Mouse (Mus musculus) right cerebral cortex, postnatal 14 days (tissue): ENCODE results near the gene Ppard.

Experiments used
- DNase-seq: peaks from one replicate; pipeline ENCODE4 v3.0.0; 2022

The Ppard gene

DNA sequence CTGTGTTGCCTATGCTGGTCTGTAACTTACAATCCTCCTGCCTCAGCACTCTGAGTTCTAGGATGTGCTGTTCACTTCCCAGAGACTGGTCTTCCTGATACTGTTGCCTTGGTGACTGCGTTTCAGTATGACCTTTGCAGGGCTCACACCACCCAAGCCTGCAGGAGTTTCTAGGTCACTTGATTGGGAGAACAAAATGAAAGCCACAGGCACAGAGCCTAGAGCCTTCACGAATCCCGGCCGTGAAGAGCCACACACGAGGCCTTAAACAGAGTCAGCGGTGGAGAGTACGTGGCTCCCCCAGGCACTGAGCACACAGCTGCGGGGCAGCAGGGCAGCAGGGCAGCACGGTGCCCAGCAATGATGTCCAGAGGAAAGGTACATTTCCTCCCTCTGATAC is 25.8 kb downstream of the Ppard start:
- DNase-seq = no peak

GRCm38 (mm10) chr17:28259890-28260542 is 27.5 kb downstream of the Ppard start:
- DNase-seq = no peak

- no peak for DNase-seq
Measured at GRCm38 (mm10) chr17:28260543-28260909, 28.0 kb downstream of the Ppard start.

DNA sequence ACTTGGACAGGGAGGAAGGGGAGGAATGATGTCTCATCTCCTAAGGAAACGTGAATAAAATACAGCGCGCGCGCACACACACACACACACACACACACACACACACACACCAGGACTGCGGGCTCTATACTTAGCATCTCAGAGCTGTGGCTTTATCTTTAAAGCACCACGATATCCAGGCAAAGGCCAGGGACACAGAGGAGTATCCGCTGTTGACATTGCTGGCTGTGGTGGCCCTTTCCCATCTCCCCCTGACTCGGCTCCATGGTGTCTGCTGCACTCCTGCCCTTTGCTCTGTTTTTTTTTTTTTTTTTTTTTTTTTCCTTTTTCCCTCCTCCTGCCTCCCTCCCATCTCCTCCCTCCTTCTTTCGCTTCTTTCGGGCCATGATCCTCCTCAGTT is 29.3 kb downstream of the Ppard start:
- no peak for DNase-seq

DNA sequence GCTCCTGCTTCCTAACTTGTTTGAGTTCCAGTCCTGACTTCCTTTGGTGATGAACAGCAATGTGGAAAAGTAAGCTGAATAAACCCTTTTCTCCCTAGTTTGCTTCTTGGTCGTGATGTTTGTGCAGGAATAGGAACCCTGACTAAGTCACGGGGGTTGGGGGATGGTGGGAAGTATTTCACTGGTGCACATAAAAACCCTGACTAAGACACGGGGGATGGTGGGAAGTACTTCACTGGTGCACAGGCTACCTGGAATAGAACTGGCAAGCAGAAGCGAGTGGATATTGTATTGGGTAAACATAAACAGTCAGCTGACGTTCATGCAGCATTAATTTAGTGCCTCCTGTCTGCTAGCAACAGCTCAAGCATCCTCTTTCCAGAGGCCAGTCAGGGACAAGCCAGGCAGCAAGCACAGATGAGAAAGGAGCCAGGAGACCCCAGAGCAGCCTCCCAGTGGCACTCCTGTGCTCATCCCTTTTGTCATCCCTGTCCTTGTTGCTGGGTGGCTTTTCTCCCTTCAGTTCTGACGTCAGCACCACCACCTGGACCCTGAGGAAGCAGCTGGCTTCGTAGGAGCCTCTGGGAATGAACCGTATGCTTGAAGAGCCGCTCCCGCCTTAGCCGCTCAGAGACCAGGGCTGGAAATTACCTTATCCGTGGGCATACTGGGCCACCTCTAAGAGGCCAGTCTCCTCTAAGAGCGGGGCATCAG is 30.8 kb downstream of the Ppard start:
- DNase-seq = peak; percentile 31

- no peak for DNase-seq
Measured at GRCm38 (mm10) chr17:28267251-28267650, 34.8 kb downstream of the Ppard start.

DNA sequence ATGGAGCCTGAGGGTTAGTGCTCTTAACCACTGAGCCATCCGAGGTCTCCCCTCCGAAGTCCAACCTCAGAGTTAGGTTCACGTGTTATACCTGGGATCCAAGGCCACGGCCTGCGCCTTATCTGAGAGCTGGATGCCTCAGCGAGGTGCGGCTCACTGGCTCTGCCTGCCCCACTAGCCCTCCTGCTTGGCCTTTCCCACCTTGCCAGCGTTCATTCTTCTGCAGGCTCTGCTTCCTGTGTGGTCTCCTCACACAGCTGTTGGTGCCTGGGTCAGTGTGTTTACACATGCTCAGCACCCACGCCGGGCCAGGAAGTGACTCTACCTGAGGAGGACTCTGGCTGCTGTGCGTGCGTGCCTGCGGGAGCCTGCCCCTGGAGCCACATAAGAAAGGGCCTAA is 37.7 kb downstream of the Ppard start:
- no peak for DNase-seq

DNA sequence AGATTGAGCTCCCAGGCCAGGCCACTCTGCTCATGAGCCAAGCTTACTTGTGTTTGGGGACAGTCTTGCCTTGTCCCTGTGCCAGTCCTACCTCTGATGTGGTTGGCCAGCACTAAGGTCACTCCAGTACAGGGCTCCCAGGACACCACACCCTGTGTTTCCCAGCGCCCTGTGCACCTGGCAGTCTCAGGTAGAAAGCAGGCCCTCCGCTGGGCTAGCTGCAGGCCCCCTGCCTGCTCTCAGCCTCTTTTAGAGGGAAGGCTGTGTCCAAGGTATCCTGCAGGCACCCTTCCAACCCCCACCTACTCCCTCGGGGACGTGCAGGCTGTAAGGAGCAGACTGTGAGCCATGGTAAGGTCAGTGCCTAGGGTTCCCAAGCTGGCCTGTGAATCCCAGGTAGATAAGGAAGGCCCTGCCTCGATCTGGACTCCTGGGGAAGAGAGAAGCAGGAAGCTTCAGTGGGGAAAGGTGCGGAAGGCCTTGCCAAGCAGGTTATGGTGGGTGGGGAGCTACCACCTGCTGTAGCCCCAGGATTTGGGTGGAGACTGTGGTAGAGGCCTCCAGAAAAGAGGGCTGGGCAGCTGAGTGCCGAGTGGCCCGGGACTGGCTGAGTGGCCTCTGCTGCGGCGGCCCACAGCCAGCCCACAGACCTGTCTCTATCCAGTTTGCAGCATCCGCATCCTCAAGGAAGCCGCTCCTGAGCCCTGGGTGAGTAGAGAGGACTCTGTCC is 39.2 kb downstream of the Ppard start:
- no peak for DNase-seq

DNA sequence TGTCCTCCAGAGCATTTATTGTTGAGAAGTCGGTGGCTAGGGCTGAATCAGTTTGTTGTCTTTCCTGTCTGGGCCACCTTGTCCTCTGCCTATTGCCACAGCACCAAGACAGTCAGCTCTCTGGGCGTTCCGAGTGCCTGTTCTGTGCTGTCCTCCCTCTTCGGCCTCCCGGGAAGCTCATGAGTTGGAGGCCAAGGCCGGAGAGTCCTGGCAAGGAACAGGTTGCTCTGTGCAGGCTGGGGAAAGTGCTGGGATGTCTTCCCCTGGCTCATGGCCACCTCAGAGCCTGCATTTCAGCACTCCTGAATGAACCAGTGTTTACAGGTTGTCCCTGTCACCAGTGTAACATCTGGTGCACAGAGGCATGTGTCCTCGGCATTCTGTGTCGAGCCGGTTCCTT is 39.8 kb downstream of the Ppard start:
- DNase-seq = no peak

- no peak for DNase-seq
Measured at GRCm38 (mm10) chr17:28272837-28273236, 40.3 kb downstream of the Ppard start.

GRCm38 (mm10) chr17:28274739-28275138 is 42.2 kb downstream of the Ppard start:
- no peak for DNase-seq

- DNase-seq = no peak
Measured at GRCm38 (mm10) chr17:28277226-28277625, 44.7 kb downstream of the Ppard start.

- DNase-seq = no peak
Measured at GRCm38 (mm10) chr17:28277721-28278120, 45.2 kb downstream of the Ppard start.

DNA sequence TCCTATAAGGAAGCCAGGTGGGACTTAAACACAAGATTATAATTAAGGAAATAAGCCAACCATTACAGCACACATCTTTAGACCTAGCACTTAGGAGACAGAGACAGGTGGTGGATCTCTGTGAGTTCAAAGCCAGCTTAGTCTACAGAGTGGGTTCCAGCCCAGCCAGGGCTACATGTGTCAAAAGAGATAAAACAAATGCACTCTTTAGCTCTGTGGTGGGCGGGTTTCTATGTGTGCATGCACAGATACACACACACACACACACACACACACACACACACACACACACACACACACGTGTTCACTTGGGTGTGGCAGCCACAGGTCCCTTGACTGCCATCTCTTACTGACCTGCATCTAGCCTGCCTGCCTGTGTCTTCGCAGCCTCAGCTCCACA is 45.7 kb downstream of the Ppard start:
- DNase-seq = no peak

DNA sequence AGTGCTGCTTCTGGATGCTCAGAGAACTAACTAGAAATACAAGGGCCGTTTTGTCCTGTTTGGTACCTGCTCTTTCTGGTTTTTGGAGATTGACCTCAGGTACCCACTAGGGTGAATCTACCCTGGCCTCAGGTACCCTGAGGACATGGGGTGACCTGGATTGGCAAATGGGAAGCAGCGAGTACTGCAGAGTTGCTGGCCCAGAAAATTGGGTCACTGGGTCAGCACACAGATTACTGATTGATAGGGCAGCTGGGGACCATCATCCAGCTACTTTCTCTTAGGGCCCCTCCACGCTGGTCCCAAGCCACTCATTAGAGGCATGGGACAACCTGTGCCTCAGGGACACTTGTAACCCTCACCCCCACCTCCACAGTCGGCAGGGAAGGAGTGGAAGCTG is 46.7 kb downstream of the Ppard start:
- no peak for DNase-seq

DNA sequence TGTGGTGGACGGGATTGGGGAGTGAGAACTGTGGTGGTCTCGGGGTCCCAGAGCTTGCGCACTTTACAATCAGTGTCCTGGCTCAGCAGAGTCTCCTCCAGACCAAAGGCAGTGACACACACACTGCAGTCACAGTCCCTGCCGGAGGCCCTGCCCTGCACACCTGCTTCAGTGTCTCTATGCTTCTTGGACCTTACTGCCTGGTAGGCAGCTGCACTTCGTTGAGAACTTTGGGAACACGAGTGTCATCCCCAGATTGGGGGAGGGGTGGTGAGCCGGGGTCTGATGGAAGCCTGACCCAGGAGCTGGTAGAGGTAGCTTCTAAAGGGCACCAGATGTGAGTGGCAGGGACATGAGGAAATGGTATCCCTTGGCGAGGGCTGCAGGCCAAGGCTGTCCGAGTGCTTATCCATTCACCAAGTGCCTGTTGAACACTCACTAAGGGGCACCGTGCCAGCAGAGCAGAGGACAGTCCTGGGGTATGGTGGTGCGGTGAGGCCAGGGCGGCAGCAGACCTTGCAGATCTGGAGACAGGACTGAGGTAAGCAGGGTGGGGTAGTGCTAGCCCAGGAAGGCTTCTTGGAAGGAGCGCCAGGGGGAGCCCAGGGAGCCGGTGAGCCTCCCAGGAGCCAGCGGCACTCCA is 47.4 kb downstream of the Ppard start:
- no peak for DNase-seq

DNA sequence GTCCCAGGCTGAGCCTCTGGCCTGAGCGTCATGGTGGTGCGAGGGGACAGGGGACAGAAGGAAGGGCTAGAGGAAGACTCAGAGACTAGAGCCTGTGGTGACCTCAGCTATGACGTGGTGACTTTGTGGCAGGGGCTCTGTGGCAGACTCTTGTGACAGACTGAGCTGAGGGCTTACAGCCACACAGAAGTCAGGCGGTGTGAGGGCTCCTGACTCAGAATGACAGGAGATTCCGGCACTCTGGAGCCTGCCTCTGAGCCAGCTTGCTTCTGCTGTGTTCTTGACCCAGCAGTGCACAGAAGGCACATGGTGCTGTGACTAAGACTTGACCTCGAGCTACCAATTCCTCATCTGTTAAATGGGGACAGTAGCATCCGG is 47.9 kb downstream of the Ppard start:
- no peak for DNase-seq

DNA sequence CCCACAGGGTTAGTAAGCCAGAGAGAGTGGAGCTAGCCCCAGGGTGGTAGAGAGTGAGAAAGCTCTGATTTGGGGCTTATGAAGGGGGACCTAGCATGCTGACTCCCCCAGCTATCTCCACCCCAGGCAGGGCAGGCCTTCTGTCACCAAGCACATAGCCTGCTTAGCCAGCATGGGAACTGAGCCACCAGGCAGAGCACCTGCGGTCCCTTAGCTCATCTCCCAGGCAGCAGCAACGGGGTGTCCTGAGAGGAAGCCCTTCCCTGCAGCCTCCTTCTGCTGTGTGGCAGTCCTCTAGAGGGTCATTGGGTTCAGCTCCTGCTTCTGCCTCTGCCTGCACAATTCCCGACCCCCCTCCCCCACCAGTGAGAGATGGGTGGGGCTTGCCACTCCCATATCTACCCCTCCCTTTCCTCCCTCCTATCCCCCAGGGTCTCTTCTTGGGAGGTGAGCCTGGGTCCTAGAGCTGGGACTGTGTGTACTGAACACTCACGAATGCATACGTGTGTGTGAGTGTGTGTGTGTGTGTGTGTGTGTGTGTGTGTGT is 48.4 kb downstream of the Ppard start:
- no peak for DNase-seq

- DNase-seq = no peak
Measured at GRCm38 (mm10) chr17:28281866-28282441, 49.5 kb downstream of the Ppard start.

DNA sequence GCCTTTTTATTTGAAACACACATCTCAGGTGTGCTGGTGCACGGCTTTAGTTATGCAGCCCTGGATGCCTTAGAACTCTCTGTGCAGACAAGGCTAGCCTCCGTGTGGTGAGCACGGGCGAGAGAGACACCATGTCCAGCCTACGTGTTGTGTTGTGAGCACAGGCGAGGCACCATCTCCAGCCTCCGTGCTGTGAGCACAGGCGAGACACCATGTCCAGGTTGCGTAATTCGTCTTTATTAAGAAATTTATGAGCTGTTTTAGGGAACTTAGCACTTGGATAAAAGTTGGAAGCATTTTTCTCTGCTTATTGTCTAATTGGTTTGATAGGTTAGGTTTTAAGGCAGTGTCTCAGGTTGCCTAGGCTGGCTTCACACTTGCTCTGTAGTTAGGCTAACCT is 50.7 kb downstream of the Ppard start:
- no peak for DNase-seq

GRCm38 (mm10) chr17:28286133-28286532 is 53.6 kb downstream of the Ppard start:
- no peak for DNase-seq

DNA sequence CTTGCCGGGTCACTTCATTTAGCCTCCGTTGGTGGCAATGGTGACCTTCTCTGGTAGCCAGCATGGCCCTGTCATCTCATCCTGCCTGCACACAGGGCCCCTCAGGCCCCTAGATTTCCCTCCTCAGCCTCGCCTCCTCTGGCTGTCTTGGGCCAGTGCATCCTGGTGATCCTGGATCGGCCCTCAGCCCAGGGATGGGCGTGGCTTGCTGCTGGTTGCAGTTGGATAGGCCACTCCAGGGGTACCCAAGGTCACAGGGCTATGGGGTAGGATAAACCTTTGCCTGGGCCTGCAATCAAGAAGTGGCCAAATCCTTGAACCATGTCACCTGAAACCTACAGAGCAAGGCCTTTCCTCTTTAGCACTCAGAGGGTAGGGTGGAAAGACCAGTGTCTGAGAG is 54.5 kb downstream of the Ppard start:
- no peak for DNase-seq

- DNase-seq = no peak
Measured at GRCm38 (mm10) chr17:28287578-28287977, 55.1 kb downstream of the Ppard start.
